Mouse (Mus musculus): Measurements from ENCODE around the gene Arhgap15.

DNA sequence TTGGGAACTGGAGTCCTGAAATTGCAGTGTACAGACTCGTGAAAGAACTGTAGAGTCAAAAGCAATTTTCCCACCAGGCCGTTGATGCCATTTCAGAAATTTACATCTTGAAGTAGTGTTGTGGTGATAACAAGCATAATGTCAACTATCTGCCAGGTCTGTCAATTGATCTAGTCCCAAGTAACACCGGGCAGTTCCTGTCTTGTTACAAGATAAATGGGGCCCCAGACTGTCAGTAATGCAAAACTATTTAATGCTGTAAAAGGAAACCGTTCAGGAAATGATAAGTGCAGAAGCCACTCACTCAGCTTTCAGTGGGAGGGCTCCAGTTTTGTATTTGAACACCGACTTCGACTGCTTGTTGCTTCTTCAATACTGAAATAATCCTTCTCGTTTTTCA, 604.3 kb downstream of the Arhgap15 start:
- TF ChIP-seq POLR2A (IDR thresholded peaks at IDR 0.05; ENCODE audit: low read depth, low read length) = no peak
- no peak for TF ChIP-seq CTCF (conservative IDR thresholded peaks at IDR 0.05; ENCODE audit: insufficient read depth, insufficient read length, low read depth, low read length)

All from kidney, adult 2 months (tissue).